Mouse (Mus musculus) ES-E14 (cell line): Measurements from ENCODE around the gene Rps6kc1. TPM values are rescaled to one million over a fixed set of nuclear protein-coding genes. Genes with fewer than 3 reads are reported as not detected.

Experiments used
- DNase-seq: peaks from one replicate; pipeline ENCODE4 v3.0.0-alpha.2; 2013; ENCODE audit warnings: low read depth, low spot score
- H3K27ac ChIP-seq: 2 replicates; pipeline ENCODE4 v1.5.1; 2012; ENCODE audit warnings: low read depth, mild to moderate bottlenecking, low read length, moderate library complexity, mixed read lengths; ENCODE audit not compliant: poor library complexity, insufficient read depth, severe bottlenecking
- H3K36me3 ChIP-seq: 2 replicates; pipeline ENCODE4 v1.6.1; 2012; ENCODE audit warnings: mild to moderate bottlenecking, low read length, moderate library complexity, mixed read lengths; ENCODE audit not compliant: control insufficient read depth, poor library complexity, insufficient read depth, severe bottlenecking
- H3K4me1 ChIP-seq, 2 experiments: fragments of 150-350 bp in 1 of 2; sonication (generic) in 1 of 2; 2 replicates each; pipeline ENCODE4 v1.6.1; 2012; ENCODE audit warnings: low read length in 2 of 2, mild to moderate bottlenecking in 1 of 2, mixed read lengths in 1 of 2; ENCODE audit not compliant: control insufficient read depth in 2 of 2, insufficient read depth in 2 of 2, poor library complexity in 1 of 2
- H3K4me3 ChIP-seq, 2 experiments: fragments of 150-350 bp in 1 of 2; sonication (generic) in 1 of 2; 2 replicates each; pipeline ENCODE4 v1.5.1; 2012; ENCODE audit warnings: low read length in 2 of 2, low read depth in 1 of 2, mild to moderate bottlenecking in 1 of 2, mixed read lengths in 1 of 2; ENCODE audit not compliant: insufficient read depth in 1 of 2, poor library complexity in 1 of 2, severe bottlenecking in 1 of 2
- H3K9ac ChIP-seq: 2 replicates; pipeline ENCODE4 v1.6.1; 2012; ENCODE audit warnings: low read depth, mild to moderate bottlenecking, low read length, mixed read lengths; ENCODE audit not compliant: poor library complexity, insufficient read depth, severe bottlenecking
- H3K9me3 ChIP-seq: fragments of 150-350 bp; sonication (generic); 2 replicates; pipeline ENCODE4 v1.6.1; 2012; ENCODE audit warnings: low read depth, mild to moderate bottlenecking, low read length; ENCODE audit not compliant: control insufficient read depth, insufficient read depth
- CHD2 ChIP-seq: IDR thresholded peaks from 2 replicates; pipeline ENCODE4 v1.6.1; 2014; ENCODE audit warnings: mild to moderate bottlenecking, low read depth, low read length, inconsistent platforms
- HCFC1 ChIP-seq: IDR thresholded peaks from 2 replicates; pipeline ENCODE4 v1.6.1; 2012; ENCODE audit warnings: low read length, inconsistent platforms, borderline replicate concordance; ENCODE audit not compliant: insufficient read depth
- MAFK ChIP-seq: IDR thresholded peaks from 2 replicates; pipeline ENCODE4 v1.6.1; 2014; ENCODE audit warnings: mild to moderate bottlenecking, low read depth, low read length, inconsistent platforms; ENCODE audit not compliant: insufficient read depth
- ZC3H11A ChIP-seq: IDR thresholded peaks from 2 replicates; pipeline ENCODE4 v1.6.1; 2012; ENCODE audit warnings: low read depth, mild to moderate bottlenecking, inconsistent platforms, low read length, borderline replicate concordance
- ZNF384 ChIP-seq: IDR thresholded peaks from 2 replicates; pipeline ENCODE4 v1.6.1; 2012; ENCODE audit warnings: low read depth, low read length, inconsistent platforms
- in situ Hi-C, 2 experiments: fragments of 600-800 bp; cut with MboI; formaldehyde crosslinking; loops; one replicate each; pipeline ENCODE4 v1.15.1; 2025; ENCODE audit warnings: low sequenced_read_pairs in 2 of 2, inconsistent platforms in 1 of 2; ENCODE audit not compliant: unreplicated experiment in 2 of 2
- total RNA-seq: library from RNA; depleted of rRNA; stranded (reverse); fragments of 300-350 nt; gene quantifications from 2 replicates; pipeline ENCODE4 v1.2.3, GENCODE M21; 2012

Gene Rps6kc1
- total RNA-seq, 1 experiment = 19.3 TPM

GRCm38 (mm10) chr1:190904136-190904535 lies 7.4 kb downstream of the Rps6kc1 start:
- Histone ChIP-seq H3K9ac (no peak overlapping the region), H3K9me3 (no peaks in the 10 kb centered on the region), H3K36me3 (no peaks in the 10 kb centered on the region; the same call in 1 of the 2 replicates), H3K4me1 (no peaks in the 10 kb centered on the region; a peak in 1 of 4 replicates), H3K27ac (no peak overlapping the region), H3K4me3 (no peak overlapping the region)
- in situ Hi-C loops = no loop called here
- TF ChIP-seq MAFK = no peak
- TF ChIP-seq ZNF384 = no peak
- no peak for DNase-seq

- Histone ChIP-seq H3K27ac (no peak overlapping the region), H3K36me3 (peaks cover 7% of the 10 kb centered on the region; the same call in 1 of the 2 replicates), H3K9me3 (no peaks in the 10 kb centered on the region), H3K9ac (no peak overlapping the region), H3K4me1 (no peaks in the 10 kb centered on the region; a peak in 1 of 4 replicates), H3K4me3 (no peak overlapping the region)
- in situ Hi-C loops = no loop called here
- TF ChIP-seq HCFC1 = no peak
- no peak for TF ChIP-seq ZNF384
- TF ChIP-seq MAFK = no peak
- TF ChIP-seq ZC3H11A = no peak
- no peak for TF ChIP-seq CHD2
- DNase-seq = no peak
Observed at GRCm38 (mm10) chr1:190901082-190901481, 10.5 kb downstream of the Rps6kc1 start.

- Histone ChIP-seq H3K27ac (no peak overlapping the region), H3K9me3 (no peaks in the 10 kb centered on the region), H3K36me3 (peaks cover 7% of the 10 kb centered on the region; the same call in 1 of the 2 replicates), H3K9ac (no peak overlapping the region), H3K4me1 (no peaks in the 10 kb centered on the region), H3K4me3 (no peak overlapping the region)
- no peak for DNase-seq
- in situ Hi-C loops = no loop called here
- no peak for TF ChIP-seq CHD2
- TF ChIP-seq ZC3H11A = no peak
- no peak for TF ChIP-seq MAFK
Observed at GRCm38 (mm10) chr1:190898899-190899575, 12.5 kb downstream of the Rps6kc1 start.

GRCm38 (mm10) chr1:190898186-190898585 lies 13.4 kb downstream of the Rps6kc1 start:
- TF ChIP-seq MAFK (no peak), ZC3H11A (no peak), ZNF384 (no peak), CHD2 (no peak), HCFC1 (no peak)
- Histone ChIP-seq H3K27ac (no peak overlapping the region), H3K4me1 (no peaks in the 10 kb centered on the region), H3K4me3 (no peak overlapping the region), H3K9me3 (no peaks in the 10 kb centered on the region), H3K9ac (no peak overlapping the region), H3K36me3 (peaks cover 7% of the 10 kb centered on the region; the same call in 1 of the 2 replicates)
- no peak for DNase-seq
- in situ Hi-C loops = no loop called here
